Mouse (Mus musculus) left cerebral cortex, postnatal 4 days (tissue): ENCODE data around the gene Slc4a5. TPM values are rescaled to one million over a fixed set of nuclear protein-coding genes. Genes with fewer than 3 reads are reported as not detected.

Experiments used
- DNase-seq: peaks from one replicate; pipeline ENCODE4 v3.0.0-alpha.2; 2022
- intact Hi-C: fragments of 180-260 bp; cut with DNase I; formaldehyde crosslinking; loops from one replicate; pipeline ENCODE4 v1.15.1; 2025
- total RNA-seq, 2 experiments: library from RNA; stranded (reverse); gene quantifications; 2 replicates each; pipeline ENCODE4 v1.2.3; 2021

The Slc4a5 gene
- total RNA-seq, 2 experiments from 2014 or later: 0.46 to 0.52 TPM

DNA sequence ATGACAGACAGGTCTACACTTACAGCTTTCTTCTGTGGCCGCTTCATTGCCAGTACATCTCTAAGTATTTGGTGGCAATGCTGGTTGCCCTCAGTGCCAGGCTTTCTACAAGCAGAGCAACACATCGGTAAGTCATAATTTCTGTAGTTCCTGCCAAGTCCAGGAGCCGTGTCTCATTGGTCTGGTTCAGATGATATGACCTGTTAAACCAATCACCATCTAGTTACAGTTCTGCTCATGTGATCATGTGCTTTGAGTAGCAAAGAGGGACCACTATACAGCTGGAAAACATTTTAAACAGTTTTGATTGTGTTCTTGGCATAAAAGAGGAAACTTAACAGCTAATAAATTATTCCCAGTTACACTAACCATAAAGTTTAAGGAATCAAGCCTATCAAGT is 128.3 kb downstream of the Slc4a5 start:
- intact Hi-C loops: no loop called here
- no peak for DNase-seq

DNA sequence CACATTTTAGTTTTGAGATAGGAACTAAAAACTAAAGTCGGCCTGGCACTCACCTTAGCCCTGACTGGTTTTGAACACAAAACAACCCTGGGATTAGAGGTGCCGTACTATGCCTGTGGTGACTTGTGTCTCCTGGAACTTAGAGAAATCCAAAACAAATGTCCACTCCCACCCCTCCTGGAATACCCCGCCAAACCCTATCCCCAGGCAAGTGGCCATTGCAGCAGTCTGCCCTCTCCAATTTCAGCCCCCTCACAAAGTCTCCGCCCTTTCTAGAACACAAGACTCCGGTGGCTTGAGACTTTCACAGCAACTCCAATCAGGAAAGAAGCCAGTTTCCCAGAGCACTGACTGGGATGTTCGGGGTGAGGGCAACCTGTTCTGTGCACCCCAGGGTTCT is 129.2 kb downstream of the Slc4a5 start, which contains the start of gene Bola3:
TSS of gene Bola3 (plus strand) at position 275 of the 400 bp plus-strand sequence.
- intact Hi-C loops: no loop called here
- no peak for DNase-seq

DNA sequence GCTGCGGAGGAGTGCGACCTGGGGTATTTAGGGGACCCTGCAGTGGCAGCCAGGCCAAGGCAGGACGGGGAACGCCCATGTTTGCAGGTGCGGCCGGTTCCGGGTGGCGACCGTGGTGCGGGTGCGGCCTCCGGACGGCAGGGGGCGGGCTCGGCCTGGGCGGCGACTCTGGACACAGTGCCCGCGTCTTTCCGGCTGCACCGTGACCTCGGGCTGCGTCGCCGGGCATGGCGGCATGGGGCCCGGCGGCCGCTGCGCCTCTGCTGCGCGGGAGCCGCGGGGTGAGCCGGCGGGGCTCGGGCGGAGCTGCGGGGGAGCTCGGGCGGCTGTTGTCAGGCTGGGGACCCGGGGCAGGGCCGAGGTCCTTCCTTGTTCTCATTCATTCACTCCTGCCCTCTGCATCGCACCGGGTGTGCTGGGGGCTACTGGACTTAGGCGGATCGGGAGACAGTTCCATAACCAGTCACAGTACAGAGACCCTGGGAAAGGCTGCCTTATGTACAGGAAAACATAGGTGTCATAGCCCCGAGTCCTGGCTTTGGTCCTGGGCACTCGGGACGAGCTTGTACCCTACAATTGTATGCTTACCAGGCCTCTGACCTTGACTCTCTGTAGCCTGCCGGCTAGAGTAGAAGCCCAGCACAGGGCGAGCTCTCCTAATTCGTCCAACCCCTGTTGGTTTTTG is 129.8 kb downstream of the Slc4a5 start:
- DNase-seq: peak; percentile 88
- intact Hi-C loops: no loop called here

DNA sequence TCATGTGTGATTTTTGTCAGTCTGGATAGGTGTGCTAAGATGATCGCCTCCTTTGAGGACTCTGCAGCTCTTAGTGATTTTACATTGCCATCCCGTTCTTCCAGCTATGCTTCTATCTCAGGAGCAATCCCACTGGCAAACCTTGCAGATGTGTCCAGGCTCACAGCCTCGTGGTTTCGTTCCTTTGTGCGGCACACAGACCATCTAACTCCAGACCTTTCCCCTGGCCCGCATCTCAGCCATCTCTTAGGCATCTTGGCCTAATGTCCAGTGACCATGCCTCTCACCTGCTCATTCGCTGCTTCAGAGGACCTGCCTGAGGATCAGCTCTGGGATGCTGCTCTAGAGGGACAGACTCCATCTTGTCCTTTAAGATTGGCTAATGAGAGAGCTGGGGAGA is 130.5 kb downstream of the Slc4a5 start:
- intact Hi-C loops: no loop called here
- no peak for DNase-seq

DNA sequence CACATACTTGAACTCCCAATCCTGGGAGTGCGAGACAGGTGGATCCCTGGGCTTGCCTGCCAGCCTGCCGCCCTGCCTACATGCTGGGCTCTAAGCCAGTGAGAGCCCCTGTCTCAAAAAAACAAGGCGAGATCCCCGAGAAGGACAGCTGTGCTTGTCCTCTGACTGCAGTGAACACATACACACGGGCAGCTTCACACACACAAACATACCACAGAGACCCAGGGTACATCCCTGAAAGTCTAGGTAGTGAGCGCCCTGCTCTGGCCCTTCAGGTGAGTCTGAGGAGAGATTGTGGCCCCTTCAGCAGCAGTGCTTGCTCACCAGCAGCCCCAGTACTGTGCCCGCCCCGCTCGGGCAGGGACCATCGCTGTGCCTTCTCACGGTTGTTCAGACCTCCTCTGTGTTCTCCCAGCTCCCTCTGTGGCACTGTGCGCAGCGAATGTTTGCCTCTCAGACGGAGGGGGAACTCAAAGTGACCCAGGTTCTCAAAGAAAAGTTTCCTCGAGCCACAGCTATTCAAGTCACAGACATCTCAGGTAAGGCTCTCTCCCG is 131.3 kb downstream of the Slc4a5 start:
- intact Hi-C loops: no loop called here
- no peak for DNase-seq

DNA sequence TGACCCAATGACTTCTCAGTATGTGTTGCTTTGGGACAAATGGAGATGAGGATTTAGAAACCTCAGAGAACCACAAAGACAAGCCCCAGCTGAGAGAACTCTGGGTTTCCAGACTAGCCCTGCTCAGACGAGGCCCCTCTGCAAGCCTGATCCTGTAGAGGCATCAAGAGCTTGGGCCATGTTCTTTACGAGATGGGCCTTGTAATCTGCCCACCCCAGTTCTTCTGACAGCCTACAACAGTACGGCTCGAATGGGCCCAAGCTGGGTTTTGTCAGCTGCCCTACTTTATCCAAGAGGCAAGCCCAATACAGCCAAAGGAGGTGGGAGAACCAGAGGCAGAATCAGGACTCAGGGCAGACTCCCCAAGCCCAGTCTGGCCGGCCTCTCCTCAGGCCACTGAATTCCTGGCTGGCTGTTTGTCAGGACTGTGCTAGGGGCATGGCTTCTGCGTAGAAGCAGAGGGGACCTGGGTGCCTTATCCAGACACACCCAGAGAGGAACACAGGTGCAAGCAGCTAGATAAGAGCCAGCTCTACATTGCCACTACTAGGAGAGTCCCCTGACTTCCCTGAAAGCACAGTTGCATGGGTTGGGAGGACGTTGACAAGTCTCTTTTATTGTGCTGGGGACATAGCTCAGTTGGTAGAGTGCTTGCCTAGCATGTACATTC is 132.0 kb downstream of the Slc4a5 start:
- intact Hi-C loops: no loop called here
- DNase-seq: no peak

DNA sequence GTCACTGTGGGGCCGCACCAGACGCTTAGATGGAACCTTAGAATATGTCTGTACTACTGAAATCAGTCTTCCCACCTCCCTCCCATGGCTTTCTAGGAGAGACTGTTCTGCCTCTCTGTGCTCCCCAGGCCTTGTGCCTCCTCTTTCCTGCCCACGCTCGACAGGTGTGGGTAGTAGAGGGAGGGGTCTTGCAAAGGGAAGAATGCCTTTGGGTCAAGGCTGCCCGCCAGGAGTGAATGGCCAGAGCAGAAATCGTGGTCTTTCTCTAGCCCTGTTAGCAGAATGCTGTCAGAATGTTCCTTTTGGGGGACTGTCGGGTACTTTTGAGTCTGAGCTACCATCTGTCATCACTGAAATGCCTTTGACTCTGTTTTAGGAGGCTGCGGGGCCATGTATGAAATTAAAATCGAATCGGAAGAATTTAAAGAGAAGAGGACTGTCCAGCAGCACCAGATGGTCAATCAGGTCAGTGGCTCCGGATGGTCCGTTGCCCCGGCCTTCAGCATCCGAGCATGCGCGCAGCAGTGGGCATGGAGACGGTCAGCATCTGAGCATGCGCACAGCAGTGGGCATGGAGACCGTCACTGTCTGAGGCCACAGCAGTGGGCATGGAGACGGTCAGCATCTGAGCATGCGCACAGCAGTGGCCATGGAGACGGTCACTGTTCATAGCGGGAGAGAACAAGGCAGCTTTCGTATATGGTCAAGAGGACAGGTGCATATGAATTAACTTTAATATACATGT is 133.2 kb downstream of the Slc4a5 start:
- intact Hi-C loops: no loop called here
- peak; percentile 61 for DNase-seq

Other genes starting within 250 kb of the Slc4a5 start
- gene Dok1, start 186.4 kb upstream of the Slc4a5 start, total RNA-seq: 1 to 10 TPM in 1 of 2 experiments, under 1 TPM in 1; 0.76 to 1.7 TPM
- gene Loxl3, start 185.7 kb upstream of the Slc4a5 start, total RNA-seq: 1 to 10 TPM; 3.2 to 3.6 TPM
- 10 to 100 TPM; 94.8 to 98.5 TPM for gene Aup1, start 165.3 kb upstream of the Slc4a5 start, total RNA-seq
- gene Htra2, start 164.6 kb upstream of the Slc4a5 start, total RNA-seq: 10 to 100 TPM; 66.1 to 70.5 TPM
- under 1 TPM; 0.62 to 0.84 TPM for gene Dqx1, start 162.0 kb upstream of the Slc4a5 start, total RNA-seq
- gene Tlx2, start 149.5 kb upstream of the Slc4a5 start, total RNA-seq: not detected
- 10 to 100 TPM; 16.8 to 23.3 TPM for gene Pcgf1, start 142.0 kb upstream of the Slc4a5 start, total RNA-seq
- not detected for gene Lbx2, start 133.5 kb upstream of the Slc4a5 start, total RNA-seq
- 10 to 100 TPM; 12.0 to 18.4 TPM for gene Ccdc142, start 118.2 kb upstream of the Slc4a5 start, total RNA-seq
- 10 to 100 TPM in 1 of 2 experiments, 1 to 10 TPM in 1; 9.7 to 11.3 TPM for gene Gm42688, start 118.2 kb upstream of the Slc4a5 start, total RNA-seq
- 10 to 100 TPM; 58.4 to 60.7 TPM for gene Mrpl53, start 110.8 kb upstream of the Slc4a5 start, total RNA-seq
- gene Mogs, start 104.3 kb upstream of the Slc4a5 start, total RNA-seq: 10 to 100 TPM; 27.2 to 33.2 TPM
- gene Wbp1, start 98.3 kb upstream of the Slc4a5 start, total RNA-seq: 10 to 100 TPM; 60.3 to 68.7 TPM
- gene Ino80b, start 94.4 kb upstream of the Slc4a5 start, total RNA-seq: 10 to 100 TPM; 24.9 to 26.4 TPM
- gene Rtkn, start 84.4 kb upstream of the Slc4a5 start, total RNA-seq: 10 to 100 TPM; 12.3 to 15.2 TPM
- gene Wdr54, start 63.4 kb upstream of the Slc4a5 start, total RNA-seq: 10 to 100 TPM; 20.1 to 24.3 TPM
- 10 to 100 TPM; 13.3 to 16.9 TPM for gene 1700003E16Rik, start 63.4 kb upstream of the Slc4a5 start, total RNA-seq
- gene Dctn1, start 53.9 kb upstream of the Slc4a5 start, total RNA-seq: 100 to 1,000 TPM; 319 to 327 TPM
- gene Mthfd2, start 106.1 kb downstream of the Slc4a5 start, total RNA-seq: 10 to 100 TPM; 17.3 to 17.5 TPM
- 10 to 100 TPM; 20.4 to 21.9 TPM for gene Mob1a, start 106.2 kb downstream of the Slc4a5 start, total RNA-seq
- gene Bola3, start 129.3 kb downstream of the Slc4a5 start, total RNA-seq: 10 to 100 TPM; 16.4 to 21.0 TPM
- gene Tet3, start 239.3 kb downstream of the Slc4a5 start, total RNA-seq: 100 to 1,000 TPM; 112 to 117 TPM